Mouse (Mus musculus) liver, adult 2 months (tissue): ENCODE measurements around the gene Kcnk2.

Experiments
- CTCF ChIP-seq: fragments of 200-500 bp; IDR thresholded peaks from 2 replicates; pipeline ENCODE4 v1.5.1; 2011; ENCODE audit warnings: low read depth, low read length, control low read depth
- POLR2A ChIP-seq: fragments of 200-500 bp; IDR thresholded peaks from 2 replicates; pipeline ENCODE4 v1.6.1; 2011; ENCODE audit warnings: low read length, control low read depth; ENCODE audit not compliant: insufficient read depth; ENCODE audit errors: extremely low read depth

DNA sequence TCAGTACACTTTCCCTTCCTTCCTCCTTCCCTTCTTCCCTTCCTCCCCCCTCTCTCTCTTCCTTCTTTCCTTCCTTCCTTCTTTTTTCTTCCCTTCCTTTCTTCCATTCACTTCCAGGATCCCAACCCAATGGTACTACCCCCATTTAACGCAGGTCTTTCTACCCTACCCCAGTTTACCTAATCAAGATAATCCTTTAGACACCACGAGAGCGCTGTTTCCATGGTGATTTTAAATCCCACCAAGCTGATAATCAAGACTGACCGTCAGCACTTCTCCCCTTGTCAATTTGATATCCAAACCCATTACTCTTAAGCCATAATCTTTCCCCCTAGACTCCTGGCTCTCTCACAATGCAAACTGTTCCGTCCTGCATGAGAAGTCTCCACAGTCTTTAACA lies 29.4 kb upstream of the Kcnk2 start:
- TF ChIP-seq CTCF = no peak
- no peak for TF ChIP-seq POLR2A
